Mouse (Mus musculus) monocyte, adult 2 months (primary cell): ENCODE data around the gene Rassf1.

Experiments used
- DNase-seq, 2 experiments: peaks; one replicate each; pipeline ENCODE4 v3.0.0; 2022; ENCODE audit warnings: low spot score in 2 of 2, low read depth in 1 of 2

Rassf1 gene

DNA sequence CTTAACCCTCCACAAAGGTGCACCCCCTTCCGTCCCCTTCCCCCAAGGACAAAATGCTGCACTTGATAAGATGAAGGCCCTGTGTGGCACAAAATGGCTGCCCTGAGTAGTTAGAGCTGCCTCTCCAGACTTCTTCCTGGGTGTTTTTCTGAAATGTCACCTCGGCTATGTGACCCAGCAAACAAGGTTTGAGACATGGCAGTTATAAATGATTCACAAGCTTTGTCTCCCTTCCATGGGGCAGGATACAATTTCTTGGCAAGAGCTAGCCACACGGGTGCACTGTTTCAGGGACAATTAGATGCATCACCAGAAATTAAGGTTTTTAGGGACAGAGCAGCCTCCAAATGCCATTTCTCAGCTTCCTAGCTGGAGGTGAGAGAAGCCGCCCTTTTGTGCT lies 10.9 kb upstream of the Rassf1 start:
- no peak for DNase-seq

DNA sequence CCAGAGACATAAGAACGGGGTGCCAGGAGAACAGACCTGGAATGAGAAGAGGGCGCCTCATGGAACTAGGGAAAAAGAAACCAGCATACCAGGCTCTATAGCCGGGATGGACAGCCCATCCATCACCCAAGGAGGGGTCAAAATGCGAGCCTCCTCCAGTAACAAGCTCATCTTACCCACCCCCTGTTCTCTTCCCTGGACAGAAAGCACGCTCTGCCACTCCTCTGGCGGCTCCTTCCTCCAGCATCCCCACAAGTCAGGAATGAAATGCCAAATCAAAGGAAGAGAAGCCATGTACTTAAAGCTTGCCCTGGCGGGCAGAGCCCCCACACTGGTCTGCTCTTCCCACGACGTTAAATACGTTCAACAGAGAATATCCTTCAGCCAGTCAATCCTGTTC lies 10.3 kb upstream of the Rassf1 start:
- DNase-seq = no peak

DNA sequence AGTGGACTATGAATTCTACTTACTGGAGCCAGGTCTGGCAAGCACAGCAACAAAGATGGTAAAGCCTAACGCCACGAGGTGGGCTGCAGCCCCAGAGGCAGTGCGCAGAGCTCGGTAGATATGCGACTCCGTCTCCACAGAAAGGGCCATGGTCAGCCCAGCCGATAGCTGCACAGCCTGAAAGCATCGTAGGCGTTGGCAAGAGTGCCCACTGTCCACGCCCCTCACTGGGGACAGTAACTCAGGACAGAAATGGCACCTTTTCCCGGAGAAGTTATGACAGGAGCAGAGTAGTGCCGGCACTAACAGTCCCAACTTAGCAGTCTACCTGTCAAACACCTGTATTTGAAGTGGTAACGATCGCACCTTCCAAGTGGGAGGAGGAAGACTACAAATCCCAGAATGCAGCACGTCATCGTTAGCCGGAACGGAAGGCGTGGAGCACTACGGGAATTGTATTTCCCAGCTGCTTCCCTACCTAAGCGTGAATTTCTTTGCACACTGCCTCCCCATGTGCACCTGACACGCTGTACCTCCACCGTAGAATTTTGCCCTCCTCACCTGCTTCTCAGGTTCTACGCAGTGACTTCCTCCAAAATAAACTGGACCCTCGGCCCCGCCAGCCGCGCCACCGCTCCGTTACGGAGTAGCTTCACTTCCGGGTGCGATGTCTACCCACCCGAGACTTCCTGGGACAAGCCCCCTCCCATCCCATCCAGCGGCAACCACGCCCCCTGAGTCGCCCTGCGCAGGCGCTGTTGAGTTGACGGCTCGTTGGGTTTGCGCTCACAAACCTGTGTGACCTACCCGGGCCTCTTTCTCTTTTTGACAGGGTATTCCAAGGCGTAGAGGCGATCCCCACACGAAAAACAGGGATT lies 9.6 kb upstream of the Rassf1 start, which contains the start of the genes Cyb561d2 and Nprl2:
Gene Cyb561d2, minus strand, starts transcription at position 720 of the 878 bp plus-strand sequence.
Gene Nprl2, plus strand, starts transcription at position 753 of the 878 bp plus-strand sequence.
- DNase-seq = peak; percentile 64 to 85

DNA sequence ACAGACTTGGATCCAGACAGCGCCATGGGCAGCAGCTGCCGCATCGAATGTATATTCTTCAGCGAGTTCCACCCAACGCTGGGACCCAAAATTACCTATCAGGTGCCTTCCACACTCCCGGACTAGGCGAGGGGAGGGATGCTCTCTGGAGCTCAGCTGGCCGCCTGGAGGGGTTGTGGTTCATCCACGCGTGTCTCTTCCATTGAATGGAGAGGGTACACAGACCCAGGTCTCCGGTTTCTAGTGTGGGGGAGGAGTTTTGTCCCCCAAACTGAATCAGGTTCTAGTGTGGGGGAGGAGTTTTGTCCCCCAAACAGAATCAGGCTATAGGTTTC lies 9.0 kb upstream of the Rassf1 start:
- DNase-seq = no peak

DNA sequence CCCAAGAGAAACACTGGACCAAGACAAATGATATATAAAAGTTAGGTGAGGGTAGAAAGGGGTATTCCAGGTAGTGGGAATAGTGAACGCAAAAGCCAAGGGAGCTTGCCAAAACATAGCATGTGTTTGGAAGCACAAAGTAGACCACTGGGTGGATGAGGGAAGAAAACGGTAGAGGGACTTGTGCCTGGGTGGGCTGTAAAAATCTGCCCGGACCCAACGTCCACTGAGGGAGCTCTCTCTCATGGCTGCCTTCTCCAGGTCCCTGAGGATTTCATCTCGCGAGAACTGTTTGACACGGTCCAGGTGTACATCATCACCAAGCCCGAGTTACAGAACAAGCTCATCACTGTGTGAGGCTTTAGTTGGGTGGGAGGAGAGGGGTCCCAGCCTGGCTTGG lies 8.6 kb upstream of the Rassf1 start:
- DNase-seq = no peak

DNA sequence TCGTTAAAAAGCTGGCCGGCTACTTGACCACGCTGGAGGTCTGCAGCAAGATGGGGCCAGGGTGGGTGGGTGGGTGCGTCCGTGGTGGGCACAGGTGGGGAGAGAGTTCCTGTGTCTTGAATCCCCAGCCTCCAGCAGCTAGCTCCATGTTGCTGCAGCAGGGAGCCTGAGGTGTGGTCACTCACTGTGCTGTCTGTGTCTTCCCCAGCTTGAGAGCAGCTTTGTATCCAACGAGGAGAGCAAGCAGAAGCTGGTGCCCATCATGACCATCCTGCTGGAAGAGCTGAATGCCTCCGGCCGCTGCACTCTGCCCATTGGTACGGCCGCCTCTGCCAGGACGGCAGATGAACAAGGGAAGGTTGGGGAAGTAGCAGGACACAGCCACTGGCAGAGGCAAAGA lies 8.1 kb upstream of the Rassf1 start:
- no peak for DNase-seq

DNA sequence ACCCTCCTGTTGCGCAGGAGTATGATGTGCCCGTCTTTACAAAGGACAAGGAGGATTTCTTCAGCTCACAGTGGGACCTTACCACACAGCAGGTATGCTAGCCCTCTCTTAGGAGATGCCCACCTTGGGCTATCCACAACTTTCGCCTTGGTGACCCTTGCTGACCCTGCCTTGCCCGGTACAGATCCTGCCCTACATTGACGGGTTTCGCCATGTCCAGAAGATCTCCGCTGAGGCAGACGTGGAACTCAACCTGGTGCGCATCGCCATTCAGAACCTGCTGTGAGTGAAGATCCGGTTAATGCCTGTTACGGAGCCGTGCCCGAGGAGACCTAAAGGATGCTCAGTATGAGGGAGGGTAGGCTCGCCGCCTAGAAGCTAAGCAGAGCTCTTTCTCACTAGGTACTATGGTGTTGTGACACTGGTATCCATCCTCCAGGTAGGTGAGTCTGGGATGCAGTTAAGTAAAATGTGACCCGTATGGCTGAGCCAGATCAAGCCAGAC lies 7.1 kb upstream of the Rassf1 start:
- DNase-seq = no peak

DNA sequence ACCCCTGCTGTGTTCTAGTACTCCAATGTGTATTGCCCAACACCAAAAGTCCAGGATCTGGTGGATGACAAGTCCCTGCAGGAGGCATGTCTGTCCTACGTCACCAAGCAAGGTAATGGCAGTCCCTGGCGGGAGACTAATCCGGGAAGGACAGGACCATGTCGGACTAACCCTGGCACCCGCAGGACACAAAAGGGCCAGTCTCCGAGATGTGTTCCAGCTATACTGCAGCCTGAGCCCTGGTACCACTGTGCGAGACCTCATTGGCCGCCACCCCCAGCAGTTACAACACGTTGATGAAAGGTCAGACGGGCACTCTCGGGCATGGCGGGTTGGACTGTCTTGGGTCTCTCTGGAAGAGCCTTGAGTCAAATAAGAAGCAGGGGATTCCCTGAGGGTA lies 6.6 kb upstream of the Rassf1 start:
- no peak for DNase-seq

DNA sequence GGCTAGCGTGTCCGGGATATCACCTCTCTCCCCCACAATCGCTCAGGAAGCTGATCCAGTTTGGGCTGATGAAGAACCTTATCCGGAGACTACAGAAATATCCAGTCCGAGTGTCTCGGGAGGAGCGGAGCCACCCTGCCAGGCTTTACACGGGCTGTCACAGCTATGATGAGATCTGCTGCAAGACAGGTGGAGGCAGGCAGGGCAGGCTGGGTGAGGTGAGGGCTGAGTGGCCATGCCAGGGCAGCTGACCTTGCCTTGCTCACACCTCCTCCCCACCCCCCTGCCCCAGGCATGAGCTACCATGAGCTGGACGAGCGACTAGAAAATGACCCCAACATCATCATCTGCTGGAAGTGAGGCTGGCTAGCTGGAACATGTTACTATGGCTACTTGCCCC lies 6.2 kb upstream of the Rassf1 start:
- DNase-seq = no peak

DNA sequence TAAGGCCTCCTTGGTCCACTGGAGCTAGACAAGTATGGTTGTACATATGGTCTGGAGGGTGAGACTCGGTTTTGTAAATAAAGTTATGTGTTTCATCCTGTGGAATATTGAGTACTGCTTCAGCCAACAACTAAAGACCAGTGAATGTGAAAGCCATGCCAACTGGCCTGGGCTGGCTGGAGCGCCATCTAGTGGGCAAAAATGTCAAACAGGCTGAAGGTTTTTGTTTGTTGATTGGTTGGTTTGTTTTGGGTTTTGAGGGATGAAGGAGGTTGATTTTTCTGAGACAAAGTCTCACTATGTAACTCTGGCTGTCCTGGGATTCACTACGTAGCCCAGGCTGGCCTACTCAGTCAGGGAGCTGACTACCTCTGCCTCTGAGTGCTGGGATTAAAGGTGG lies 5.8 kb upstream of the Rassf1 start:
- peak in 1 of 2 experiments; percentile 58 for DNase-seq

DNA sequence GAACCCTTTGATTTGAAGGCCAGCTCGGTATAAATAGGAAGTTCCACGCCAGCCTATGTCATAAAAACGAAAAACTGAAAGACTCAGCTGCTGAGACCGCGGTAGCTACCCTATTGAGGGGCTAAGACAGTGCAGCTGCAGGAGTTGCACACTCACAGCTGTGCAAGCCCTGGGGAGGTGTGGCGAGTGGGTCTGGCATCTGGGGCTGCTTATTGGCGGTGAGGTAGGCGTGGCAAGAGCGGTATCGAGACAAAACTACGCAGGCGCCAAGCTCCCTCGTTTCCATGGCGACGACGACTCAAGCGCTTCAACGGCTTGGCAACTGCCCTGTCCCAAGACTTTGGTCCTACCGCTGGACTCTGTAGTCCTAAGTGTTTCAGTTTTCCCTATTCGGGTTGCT lies 4.3 kb upstream of the Rassf1 start, which contains the start of gene Zmynd10:
Gene Zmynd10, plus strand, starts transcription at position 273 of the 400 bp plus-strand sequence.
- peak; percentile 55 to 60 for DNase-seq

DNA sequence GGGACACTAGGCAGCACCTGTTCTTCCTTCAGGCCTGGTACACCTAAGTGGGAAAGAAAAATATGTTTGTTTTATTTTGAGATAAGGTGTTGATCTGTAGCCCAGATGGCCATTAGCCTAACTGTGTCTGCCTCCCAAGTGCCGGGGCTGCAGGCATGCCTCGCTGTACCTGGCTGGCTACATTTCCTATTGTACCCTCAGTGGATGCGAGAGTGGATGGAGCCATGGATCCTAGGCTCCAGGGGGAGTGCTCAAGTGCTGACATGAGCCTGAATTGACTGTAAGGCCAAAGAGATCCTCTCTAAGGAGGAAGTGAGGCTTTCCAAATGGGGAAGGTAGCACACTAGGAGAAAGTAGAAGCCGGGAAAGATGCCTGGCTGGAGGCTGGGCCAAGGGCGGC lies 3.4 kb upstream of the Rassf1 start:
- DNase-seq = no peak

DNA sequence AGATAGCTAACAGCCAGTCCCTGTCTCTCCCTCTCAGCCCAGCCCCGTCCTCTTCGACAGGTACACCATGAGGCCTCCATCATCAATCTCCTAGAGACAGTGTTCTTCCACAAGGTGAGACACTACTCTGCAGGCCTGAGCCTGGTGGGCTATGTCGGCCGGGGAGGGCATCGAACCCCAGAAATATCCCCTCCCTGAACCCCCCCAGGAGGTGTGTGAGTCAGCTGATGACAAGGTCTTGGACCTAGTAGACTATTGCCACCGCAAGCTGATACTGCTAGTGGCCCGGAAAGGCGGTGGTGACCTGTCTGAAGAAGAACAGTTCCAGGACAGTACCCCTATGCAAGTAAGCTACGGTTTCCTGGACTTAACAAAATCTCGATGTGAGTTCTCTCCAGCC lies 2.5 kb upstream of the Rassf1 start:
- no peak for DNase-seq

DNA sequence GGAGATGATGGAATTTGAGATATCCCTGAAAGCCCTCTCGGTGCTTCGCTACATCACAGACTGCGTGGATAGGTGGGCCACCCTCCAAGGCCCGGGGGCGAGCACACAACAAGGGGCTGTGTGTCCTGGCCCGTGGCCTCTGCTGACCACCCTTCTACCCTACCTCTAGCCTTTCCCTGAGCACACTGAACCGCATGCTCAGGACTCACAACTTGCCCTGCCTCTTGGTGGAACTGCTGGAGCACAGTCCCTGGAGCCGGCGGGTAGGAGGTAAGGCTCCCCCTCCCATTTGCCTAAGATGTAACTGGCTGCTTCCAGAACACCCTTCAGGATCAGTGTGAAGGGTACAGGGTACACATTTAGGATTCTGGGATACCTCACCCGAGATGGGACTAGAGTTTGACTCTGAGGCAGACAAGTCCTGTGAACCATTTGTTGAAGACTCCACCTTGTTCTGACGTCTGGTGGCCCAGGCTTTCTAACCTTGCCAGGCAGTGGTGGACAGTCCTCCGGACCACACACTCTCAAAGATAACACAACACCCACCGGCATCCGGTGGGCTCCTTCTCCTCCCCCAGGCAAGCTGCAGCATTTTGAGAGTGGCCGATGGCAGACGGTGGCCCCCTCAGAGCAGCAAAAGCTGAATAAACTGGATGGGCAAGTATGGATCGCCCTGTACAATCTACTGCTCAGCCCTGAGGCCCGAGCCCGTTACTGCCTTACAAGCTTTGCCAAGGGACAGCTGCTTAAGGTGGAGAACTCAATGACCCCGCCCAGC lies 1.9 kb upstream of the Rassf1 start:
- no peak for DNase-seq

DNA sequence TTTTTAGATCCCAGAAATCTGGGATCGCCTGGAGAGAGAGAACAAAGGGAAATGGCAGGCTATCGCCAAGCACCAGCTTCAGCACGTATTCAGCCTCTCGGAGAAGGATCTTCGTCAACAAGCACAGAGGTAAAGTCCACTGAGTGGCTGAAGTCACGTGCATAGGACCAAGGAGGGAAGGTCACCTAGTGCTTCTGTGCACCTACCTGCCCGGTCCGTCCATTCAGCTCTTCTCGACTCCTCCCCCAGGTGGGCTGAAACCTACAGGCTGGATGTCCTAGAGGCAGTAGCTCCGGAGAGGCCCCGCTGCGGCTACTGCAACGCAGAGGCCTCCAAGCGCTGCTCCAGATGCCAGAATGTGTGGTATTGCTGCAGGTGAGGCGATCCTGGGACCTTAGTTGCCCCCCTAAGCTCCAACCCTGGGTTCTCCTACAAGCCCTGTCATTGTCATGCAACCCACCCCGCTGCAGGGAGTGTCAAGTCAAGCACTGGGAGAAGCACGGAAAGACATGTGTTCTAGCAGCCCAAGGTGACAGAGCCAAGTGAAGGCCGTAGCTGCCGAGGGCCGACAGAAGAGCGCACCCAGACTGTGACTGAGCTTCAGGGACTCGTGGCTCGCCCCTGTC lies 751 bp upstream of the Rassf1 start:
- no peak for DNase-seq

DNA sequence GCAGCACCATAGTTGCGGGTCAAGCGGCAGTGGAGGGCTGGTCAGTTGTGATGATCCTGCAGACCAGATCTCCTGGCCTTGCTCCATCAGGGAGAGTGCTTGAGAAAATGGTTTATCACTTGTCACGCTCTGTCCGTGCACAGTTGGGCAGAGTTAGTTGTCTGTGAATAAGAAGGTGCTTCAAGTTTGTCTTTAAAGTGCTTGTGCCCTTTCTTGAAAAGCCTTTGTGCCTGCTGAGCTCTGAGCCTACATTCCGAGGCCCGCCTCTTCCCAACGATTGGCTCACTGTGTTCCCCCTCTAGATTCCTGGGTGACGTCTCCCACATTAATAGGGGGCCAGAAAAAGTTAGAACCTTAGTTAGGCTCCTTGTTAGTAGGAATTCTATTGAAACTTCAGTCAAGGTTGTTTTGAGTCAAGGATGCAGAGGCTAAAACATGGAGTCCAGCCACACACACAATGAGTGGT lies 568 bp downstream of the Rassf1 start:
- DNase-seq = no peak

DNA sequence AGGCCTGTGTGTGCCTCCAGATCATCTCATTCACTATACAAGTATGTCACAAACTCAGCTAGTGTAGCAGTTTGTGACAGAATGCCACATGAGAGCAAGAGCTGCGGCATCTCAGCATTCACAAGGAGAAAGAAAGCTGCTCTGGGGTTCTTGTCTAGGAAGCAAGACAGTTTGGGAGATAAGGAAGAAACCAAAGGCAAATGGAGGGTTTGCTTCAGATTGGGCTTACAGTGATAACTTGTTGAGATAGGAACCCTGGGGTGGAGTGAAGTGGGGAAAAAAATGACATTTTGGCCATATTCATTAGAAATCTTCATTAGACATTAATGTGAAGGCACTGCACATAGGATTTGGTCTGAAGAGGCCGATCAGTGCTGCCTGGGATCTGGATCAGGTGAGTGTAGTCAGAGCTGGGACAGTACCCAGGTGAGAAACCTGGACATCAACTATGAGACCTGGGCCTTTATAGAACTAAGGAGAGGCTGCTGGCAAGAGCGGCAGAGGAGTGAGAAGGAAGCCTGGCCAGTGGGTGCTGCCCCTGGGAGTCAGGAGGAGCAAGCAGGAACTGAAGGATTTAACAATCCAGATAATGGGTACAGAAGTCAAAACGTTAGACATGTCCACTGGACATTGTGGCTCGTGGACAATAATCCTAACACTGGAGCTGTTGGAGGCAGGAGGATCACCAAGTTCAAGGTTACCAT lies 1.5 kb downstream of the Rassf1 start:
- no peak for DNase-seq

DNA sequence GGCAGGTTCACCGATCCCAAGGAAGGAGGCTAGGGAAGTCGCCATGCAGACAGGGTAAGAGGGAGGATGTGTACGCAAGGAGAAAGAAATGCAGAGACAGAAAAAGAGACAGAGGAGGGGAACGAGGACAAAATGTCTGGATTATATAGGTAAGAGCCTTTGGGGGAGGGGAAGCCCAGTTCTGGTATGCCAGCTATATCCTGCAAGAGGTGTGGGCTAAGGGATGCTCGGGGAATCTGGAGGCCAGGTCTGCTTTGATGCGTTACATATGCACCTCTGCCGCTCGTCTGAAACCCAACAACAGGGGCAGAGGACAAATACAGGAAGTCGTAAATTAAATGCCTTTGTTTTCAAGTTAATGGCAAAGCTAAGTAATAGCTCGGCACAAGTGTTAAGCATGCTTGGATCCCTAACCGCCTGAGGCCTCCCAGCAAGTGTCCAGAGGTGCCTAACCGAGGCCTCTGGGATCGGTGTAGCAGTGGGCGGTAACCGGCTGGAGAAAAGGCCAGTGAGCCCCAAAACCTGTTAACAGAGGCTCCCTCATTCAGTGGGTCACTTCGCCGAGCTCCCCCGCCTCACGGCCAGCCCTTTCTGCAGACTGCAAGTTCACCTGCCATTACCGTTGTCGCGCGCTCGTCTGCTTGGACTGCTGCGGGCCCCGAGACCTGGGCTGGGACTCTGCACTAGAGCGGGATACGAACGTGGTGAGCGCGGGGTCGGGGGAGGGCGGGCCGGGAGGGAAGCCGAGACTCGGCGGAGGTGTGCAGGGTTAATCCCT lies 2.4 kb downstream of the Rassf1 start:
- no peak for DNase-seq

DNA sequence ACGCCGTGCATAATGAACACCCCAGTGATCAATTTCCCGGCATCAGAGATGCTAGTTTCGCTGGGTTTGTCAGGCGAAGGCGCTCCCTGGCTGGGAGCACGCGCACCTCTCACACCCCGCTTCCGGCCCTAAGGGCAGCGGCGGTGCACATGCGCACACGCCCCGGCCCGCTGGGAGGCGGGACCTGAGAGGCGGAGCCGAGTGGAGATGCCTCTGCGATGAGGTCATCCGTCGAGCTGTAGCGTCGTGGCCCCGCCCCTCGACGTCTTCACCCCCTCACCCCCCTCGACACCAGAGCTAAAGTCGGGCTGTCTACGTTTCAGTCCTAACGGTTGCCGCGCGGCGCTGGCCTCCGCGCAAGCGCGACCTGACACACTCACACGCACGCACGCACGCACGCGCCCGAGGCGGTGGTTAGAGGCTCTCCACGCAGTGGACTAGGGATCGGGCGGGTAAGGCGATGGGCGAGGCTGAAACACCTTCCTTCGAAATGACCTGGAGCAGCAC lies 3.0 kb downstream of the Rassf1 start:
- peak; percentile 86 to 89 for DNase-seq

DNA sequence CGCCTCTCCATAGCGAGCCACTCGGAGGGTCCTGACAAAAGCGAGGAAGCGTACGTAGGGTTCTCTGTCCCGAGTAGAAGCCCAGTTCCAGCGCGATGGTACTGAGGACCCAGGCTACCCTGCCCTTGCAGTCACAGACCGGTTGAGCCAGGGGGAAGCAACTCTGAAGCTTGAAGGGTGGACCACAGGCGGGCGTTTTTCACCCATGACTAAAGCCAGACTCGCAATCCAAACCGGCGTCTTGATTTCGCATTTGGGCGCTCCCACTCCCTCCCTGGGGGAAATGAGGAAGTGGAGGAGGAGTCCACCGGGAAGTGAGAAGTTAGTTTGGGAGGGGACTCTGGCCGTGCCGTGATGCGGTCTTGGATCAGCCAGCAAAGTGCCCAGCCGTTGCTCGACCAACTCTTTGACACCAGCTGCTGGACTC lies 3.7 kb downstream of the Rassf1 start:
- peak; percentile 75 to 76 for DNase-seq
